Mouse (Mus musculus) MEL (cell line): Measurements from ENCODE around the gene Bmper. TPM values are rescaled to one million over a fixed set of nuclear protein-coding genes. Genes with fewer than 3 reads are reported as not detected.

Experiments used
- DNase-seq: peaks from one replicate; pipeline ENCODE4 v3.0.0; 2011; ENCODE audit warnings: low read depth, low spot score
- H3K27ac ChIP-seq: 2 replicates; pipeline ENCODE4 v1.5.1; 2012; ENCODE audit warnings: low read depth, mild to moderate bottlenecking, control low read depth, low read length, moderate library complexity; ENCODE audit not compliant: control insufficient read depth
- H3K27me3 ChIP-seq, 2 experiments: fragments of 150-350 bp in 1 of 2; sonication (generic) in 1 of 2; 2 replicates each; pipeline ENCODE4 v1.6.1; 2012; ENCODE audit warnings: low read length in 2 of 2, mild to moderate bottlenecking in 2 of 2, improper control_type of control experiment in 1 of 2, moderate library complexity in 1 of 2; ENCODE audit not compliant: insufficient read depth in 2 of 2, control insufficient read depth in 1 of 2
- H3K36me3 ChIP-seq, 2 experiments: 2 replicates each; pipeline ENCODE4 v1.6.1; 2012 to 2014; ENCODE audit warnings: low read length in 2 of 2, improper control_type of control experiment in 1 of 2, inconsistent platforms in 1 of 2, mild to moderate bottlenecking in 1 of 2; ENCODE audit not compliant: insufficient read depth in 2 of 2, control insufficient read depth in 1 of 2
- H3K4me1 ChIP-seq, 2 experiments: fragments of 150-350 bp in 1 of 2; sonication (generic) in 1 of 2; 2 replicates each; pipeline ENCODE4 v1.6.1; 2012; ENCODE audit warnings: low read length in 2 of 2, improper control_type of control experiment in 1 of 2, mild to moderate bottlenecking in 1 of 2; ENCODE audit not compliant: insufficient read depth in 2 of 2, control insufficient read depth in 1 of 2
- H3K4me3 ChIP-seq, 2 experiments: fragments of 150-350 bp in 1 of 2; sonication (generic) in 1 of 2; 2 replicates each; pipeline ENCODE4 v1.5.1; 2012; ENCODE audit warnings: low read depth in 2 of 2, low read length in 2 of 2, mild to moderate bottlenecking in 2 of 2, moderate library complexity in 2 of 2, control low read depth in 1 of 2, improper control_type of control experiment in 1 of 2; ENCODE audit not compliant: control insufficient read depth in 1 of 2, insufficient read depth in 1 of 2
- H3K79me2 ChIP-seq: 2 replicates; pipeline ENCODE4 v1.6.1; 2012; ENCODE audit warnings: mild to moderate bottlenecking, low read length, moderate library complexity; ENCODE audit not compliant: control insufficient read depth, poor library complexity, insufficient read depth
- H3K9ac ChIP-seq: 2 replicates; pipeline ENCODE4 v1.6.1; 2012; ENCODE audit warnings: low read depth, mild to moderate bottlenecking, control low read depth, low read length, moderate library complexity; ENCODE audit not compliant: control insufficient read depth, poor library complexity, severe bottlenecking
- H3K9me3 ChIP-seq: fragments of 150-350 bp; sonication (generic); replicated peaks from 2 replicates; pipeline ENCODE4 v1.6.1; 2012; ENCODE audit warnings: mild to moderate bottlenecking, low read length, improper control_type of control experiment, moderate library complexity; ENCODE audit not compliant: insufficient read depth
- BHLHE40 ChIP-seq: IDR thresholded peaks from 2 replicates; pipeline ENCODE4 v1.6.1; 2012; ENCODE audit warnings: low read depth, mild to moderate bottlenecking, inconsistent platforms, low read length, improper control_type of control experiment, borderline replicate concordance
- CHD1 ChIP-seq: IDR thresholded peaks from 2 replicates; pipeline ENCODE4 v1.6.1; 2012; ENCODE audit warnings: low read depth, mild to moderate bottlenecking, inconsistent platforms, low read length, improper control_type of control experiment
- CHD2 ChIP-seq: IDR thresholded peaks from 2 replicates; pipeline ENCODE4 v1.6.1; 2011; ENCODE audit warnings: low read length, improper control_type of control experiment
- ELF1 ChIP-seq: IDR thresholded peaks from 2 replicates; pipeline ENCODE4 v1.6.1; 2014; ENCODE audit warnings: low read depth, mild to moderate bottlenecking, inconsistent platforms, low read length, improper control_type of control experiment, moderate library complexity
- EP300 ChIP-seq, 2 experiments: IDR thresholded peaks; 2 replicates each; pipeline ENCODE4 v1.6.1; 2011; ENCODE audit warnings: improper control_type of control experiment in 2 of 2, low read length in 2 of 2, low read depth in 1 of 2, mild to moderate bottlenecking in 1 of 2
- GABPA ChIP-seq: IDR thresholded peaks from 2 replicates; pipeline ENCODE4 v1.6.1; 2012; ENCODE audit warnings: low read depth, mild to moderate bottlenecking, inconsistent platforms, low read length, improper control_type of control experiment, moderate library complexity
- JUND ChIP-seq: IDR thresholded peaks from 2 replicates; pipeline ENCODE4 v1.6.1; 2011; ENCODE audit warnings: low read depth, mild to moderate bottlenecking, improper control_type of control experiment, low read length
- MYC ChIP-seq: IDR thresholded peaks from 2 replicates; pipeline ENCODE4 v1.6.1; 2011; ENCODE audit warnings: low read depth, mild to moderate bottlenecking, low read length, improper control_type of control experiment, moderate library complexity
- NELFE ChIP-seq: IDR thresholded peaks from 2 replicates; pipeline ENCODE4 v1.6.1; 2011; ENCODE audit warnings: low read depth, low read length, improper control_type of control experiment
- NRF1 ChIP-seq: IDR thresholded peaks from 2 replicates; pipeline ENCODE4 v1.6.1; 2014; ENCODE audit warnings: low read depth, mild to moderate bottlenecking, inconsistent platforms, low read length, improper control_type of control experiment, moderate library complexity; ENCODE audit not compliant: poor library complexity, insufficient read depth, severe bottlenecking
- POLR2A ChIP-seq, 2 experiments: IDR thresholded peaks; 2 replicates each; pipeline ENCODE4 v1.6.1; 2011 to 2012; ENCODE audit warnings: low read length in 2 of 2, mild to moderate bottlenecking in 2 of 2, control low read depth in 1 of 2, improper control_type of control experiment in 1 of 2, low read depth in 1 of 2, moderate library complexity in 1 of 2; ENCODE audit not compliant: control insufficient read depth in 1 of 2, insufficient read depth in 1 of 2, poor library complexity in 1 of 2
- POLR2AphosphoS5 ChIP-seq: IDR thresholded peaks from 2 replicates; pipeline ENCODE4 v1.6.1; 2012; ENCODE audit warnings: low read depth, borderline replicate concordance, mild to moderate bottlenecking, inconsistent platforms, low read length, moderate library complexity, mixed read lengths
- RAD21 ChIP-seq: IDR thresholded peaks from 2 replicates; pipeline ENCODE4 v1.6.1; 2011; ENCODE audit warnings: mild to moderate bottlenecking, low read depth, low read length, improper control_type of control experiment
- RCOR1 ChIP-seq: IDR thresholded peaks from 2 replicates; pipeline ENCODE4 v1.6.1; 2012; ENCODE audit warnings: low read depth, mild to moderate bottlenecking, inconsistent platforms, low read length, improper control_type of control experiment
- SMC3 ChIP-seq: IDR thresholded peaks from 2 replicates; pipeline ENCODE4 v1.6.1; 2011; ENCODE audit warnings: low read depth, low read length, improper control_type of control experiment
- TAL1 ChIP-seq: IDR thresholded peaks from 2 replicates; pipeline ENCODE4 v1.6.1; 2012; ENCODE audit warnings: mild to moderate bottlenecking, inconsistent platforms, low read length, moderate library complexity, mixed read lengths
- USF2 ChIP-seq, 2 experiments: IDR thresholded peaks; 2 replicates each; pipeline ENCODE4 v1.6.1; 2011 to 2012; ENCODE audit warnings: improper control_type of control experiment in 2 of 2, low read length in 2 of 2, borderline replicate concordance in 1 of 2, inconsistent platforms in 1 of 2, low read depth in 1 of 2, mild to moderate bottlenecking in 1 of 2; ENCODE audit not compliant: insufficient read depth in 1 of 2
- ZMIZ1 ChIP-seq: IDR thresholded peaks from 2 replicates; pipeline ENCODE4 v1.6.1; 2012; ENCODE audit warnings: low read depth, mild to moderate bottlenecking, inconsistent platforms, low read length, improper control_type of control experiment, moderate library complexity
- ZNF384 ChIP-seq: IDR thresholded peaks from 2 replicates; pipeline ENCODE4 v1.6.1; 2012; ENCODE audit warnings: low read depth, mild to moderate bottlenecking, inconsistent platforms, low read length, improper control_type of control experiment
- polyA plus RNA-seq, 2 experiments: library from polyadenylated mRNA; stranded (reverse) in 1 of 2; unstranded in 1 of 2; fragments of >175 nt in 1 of 2; fragments of >200 nt in 1 of 2; gene quantifications; 2 replicates each; pipeline versions ENCODE4 v1.2.1 to v1.2.4; 2012; ENCODE audit warnings: low replicate concordance in 2 of 2, low read depth in 1 of 2; ENCODE audit not compliant: insufficient read length in 2 of 2, insufficient read depth in 1 of 2, missing spikeins in 1 of 2
- total RNA-seq: library from RNA; depleted of rRNA; stranded (reverse); fragments of 300-350 nt; gene quantifications from 2 replicates; pipeline ENCODE4 v1.2.3, GENCODE M21; 2012

Gene Bmper
- total and polyA plus RNA-seq, 3 experiments = not detected

GRCm38 (mm10) chr9:23187181-23187580 lies 35.7 kb upstream of the Bmper start:
- Histone ChIP-seq H3K27me3 (no peaks in the 10 kb centered on the region), H3K4me1 (no peaks in the 10 kb centered on the region), H3K4me3 (no peak overlapping the region), H3K79me2 (no peaks in the 10 kb centered on the region), H3K36me3 (no peaks in the 10 kb centered on the region), H3K27ac (no peak overlapping the region), H3K9me3 (no peaks in the 10 kb centered on the region), H3K9ac (no peak overlapping the region)
- TF ChIP-seq SMC3 (no peak), TAL1 (no peak), EP300 (IDR thresholded peaks at IDR 0.05; ENCODE audit: low read depth in 1 of 2, low read length in 2 of 2) (no peak), RAD21 (no peak), MYC (no peak), ZMIZ1 (no peak), JUND (no peak), CHD1 (no peak), USF2 (IDR thresholded peaks at IDR 0.05; ENCODE audit: borderline replicate concordance in 1 of 2, insufficient read depth in 1 of 2, low read depth in 1 of 2, low read length in 2 of 2) (no peak)
- DNase-seq = no peak

- DNase-seq = no peak
- Histone ChIP-seq H3K9me3 (no peaks in the 10 kb centered on the region), H3K27me3 (no peaks in the 10 kb centered on the region), H3K79me2 (no peaks in the 10 kb centered on the region), H3K27ac (no peak overlapping the region), H3K4me3 (no peak overlapping the region), H3K4me1 (no peaks in the 10 kb centered on the region), H3K9ac (no peak overlapping the region), H3K36me3 (no peaks in the 10 kb centered on the region)
- TF ChIP-seq BHLHE40 (no peak), RCOR1 (no peak), POLR2A (IDR thresholded peaks at IDR 0.05; ENCODE audit: control insufficient read depth in 1 of 2, insufficient read depth in 1 of 2, low read depth in 1 of 2, low read length in 2 of 2, poor library complexity in 1 of 2) (no peak), GABPA (no peak), ZNF384 (no peak), POLR2AphosphoS5 (no peak), ELF1 (no peak), CHD2 (no peak), NELFE (no peak), NRF1 (no peak)
Observed at GRCm38 (mm10) chr9:23188136-23188535, 34.7 kb upstream of the Bmper start.
